Mouse (Mus musculus) liver, adult 2 months (tissue): Measurements from ENCODE around the gene Map2k5. TPM values are rescaled to one million over a fixed set of nuclear protein-coding genes. Genes with fewer than 3 reads are reported as not detected.

Experiments used
- DNase-seq: peaks from one replicate; pipeline ENCODE4 v3.0.0-alpha.2; 2011; ENCODE audit warnings: low read depth, low spot score; ENCODE audit errors: extremely low read depth
- H3K27ac ChIP-seq: fragments of 200-500 bp; replicated peaks from 2 replicates; pipeline ENCODE4 v1.5.1; 2012; ENCODE audit warnings: low read depth, mild to moderate bottlenecking, control low read depth, inconsistent platforms, low read length; ENCODE audit not compliant: insufficient read depth
- H3K27me3 ChIP-seq: fragments of 200-500 bp; 2 replicates; pipeline ENCODE4 v1.6.1; 2012; ENCODE audit warnings: mild to moderate bottlenecking, moderate library complexity, low read length, inconsistent platforms; ENCODE audit not compliant: control insufficient read depth, insufficient read depth
- H3K36me3 ChIP-seq: fragments of 200-500 bp; 2 replicates; pipeline ENCODE4 v1.6.1; 2012; ENCODE audit warnings: low read length, inconsistent platforms; ENCODE audit not compliant: control insufficient read depth, insufficient read depth
- H3K4me1 ChIP-seq: fragments of 200-500 bp; 2 replicates; pipeline ENCODE4 v1.6.1; 2011; ENCODE audit warnings: low read length; ENCODE audit not compliant: control insufficient read depth, insufficient read depth
- H3K4me3 ChIP-seq: fragments of 200-500 bp; 2 replicates; pipeline ENCODE4 v1.5.1; 2011; ENCODE audit warnings: low read depth, mild to moderate bottlenecking, control low read depth, low read length, moderate library complexity; ENCODE audit not compliant: insufficient read depth
- H3K79me2 ChIP-seq: fragments of 200-500 bp; 2 replicates; pipeline ENCODE4 v1.6.1; 2012; ENCODE audit warnings: inconsistent platforms, mild to moderate bottlenecking, low read length, moderate library complexity; ENCODE audit not compliant: control insufficient read depth, insufficient read depth
- H3K9ac ChIP-seq: fragments of 200-500 bp; 2 replicates; pipeline ENCODE4 v1.6.1; 2012; ENCODE audit warnings: low read depth, mild to moderate bottlenecking, control low read depth, inconsistent platforms, low read length
- CTCF ChIP-seq: fragments of 200-500 bp; IDR thresholded peaks from 2 replicates; pipeline ENCODE4 v1.5.1; 2011; ENCODE audit warnings: low read depth, low read length, control low read depth
- POLR2A ChIP-seq: fragments of 200-500 bp; IDR thresholded peaks from 2 replicates; pipeline ENCODE4 v1.6.1; 2011; ENCODE audit warnings: low read length, control low read depth; ENCODE audit not compliant: insufficient read depth; ENCODE audit errors: extremely low read depth
- WGBS: fragments of 180-500 bp; shearing (Covaris S2); methylation state at CpG from one replicate; pipeline ENCODE4 v1.1.7; 2018; 5-methylcytosine and 5-hydroxymethylcytosine counted together
- polyA plus RNA-seq: library from polyadenylated mRNA; depleted of rRNA; stranded (reverse); fragments of >200 nt; gene quantifications from 2 replicates; pipeline ENCODE4 v1.2.3, GENCODE M21; 2012
- total RNA-seq: library from RNA; depleted of rRNA; stranded (reverse); fragments of >200 nt; gene quantifications from 2 replicates; pipeline ENCODE4 v1.2.3, GENCODE M21; 2014

Map2k5 gene
- total and polyA plus RNA-seq, 2 experiments, result 13.3 to 32.2 TPM

GRCm38 (mm10) chr9:63257739-63258138 is 120.0 kb downstream of the Map2k5 start:
- TF ChIP-seq CTCF (no peak), POLR2A (no peak)
- Histone ChIP-seq H3K27ac (no peak overlapping the region), H3K36me3 (peaks cover 22% of the 10 kb centered on the region; the same call in 1 of the 2 replicates), H3K79me2 (no peaks in the 10 kb centered on the region), H3K4me3 (no peak overlapping the region), H3K9ac (no peak overlapping the region), H3K27me3 (no peaks in the 10 kb centered on the region), H3K4me1 (no peaks in the 10 kb centered on the region)
- WGBS, result 91% methylated on average over 4 of the region's 4 CpGs
- DNase-seq, result no peak

- TF ChIP-seq POLR2A (no peak), CTCF (no peak)
- WGBS, result 96% methylated on average over 19 of the region's 19 CpGs
Measured at GRCm38 (mm10) chr9:63250841-63251626, 126.7 kb downstream of the Map2k5 start.

GRCm38 (mm10) chr9:63248095-63248787 is 129.5 kb downstream of the Map2k5 start:
- Histone ChIP-seq H3K9ac (no peak overlapping the region), H3K27me3 (no peaks in the 10 kb centered on the region), H3K36me3 (peaks cover 12% of the 10 kb centered on the region; the same call in 1 of the 2 replicates), H3K4me1 (no peaks in the 10 kb centered on the region), H3K27ac (no peak overlapping the region), H3K4me3 (no peak overlapping the region), H3K79me2 (no peaks in the 10 kb centered on the region)
- no peak for DNase-seq
- TF ChIP-seq CTCF (no peak), POLR2A (no peak)

More at GRCm38 (mm10) chr9:63250841-63251626, 126.7 kb downstream of the Map2k5 start:
- no peaks in the 10 kb centered on the region for H3K27me3 ChIP-seq
- DNase-seq, result no peak
- no peaks in the 10 kb centered on the region for H3K79me2 ChIP-seq
- H3K9ac ChIP-seq, result no peak overlapping the region
- H3K27ac ChIP-seq, result no peak overlapping the region
- H3K4me1 ChIP-seq, result no peaks in the 10 kb centered on the region
- H3K36me3 ChIP-seq, result peaks cover 14% of the 10 kb centered on the region; the same call in 1 of the 2 replicates
- no peak overlapping the region for H3K4me3 ChIP-seq

GRCm38 (mm10) chr9:63246568-63247169 is 131.0 kb downstream of the Map2k5 start:
- WGBS, result 81% methylated on average over 5 of the region's 5 CpGs
- Histone ChIP-seq H3K79me2 (no peaks in the 10 kb centered on the region), H3K4me1 (no peaks in the 10 kb centered on the region), H3K27ac (no peak overlapping the region), H3K4me3 (no peak overlapping the region), H3K36me3 (peaks cover 18% of the 10 kb centered on the region; the same call in 1 of the 2 replicates), H3K27me3 (no peaks in the 10 kb centered on the region), H3K9ac (no peak overlapping the region)
- TF ChIP-seq POLR2A (no peak), CTCF (no peak)
- no peak for DNase-seq

GRCm38 (mm10) chr9:63241961-63242360 is 135.7 kb downstream of the Map2k5 start:
- Histone ChIP-seq H3K4me3 (no peak overlapping the region), H3K36me3 (peaks cover 18% of the 10 kb centered on the region; the same call in 1 of the 2 replicates), H3K27me3 (no peaks in the 10 kb centered on the region), H3K9ac (no peak overlapping the region), H3K27ac (no peak overlapping the region), H3K4me1 (no peaks in the 10 kb centered on the region), H3K79me2 (no peaks in the 10 kb centered on the region)
- no peak for DNase-seq
- WGBS, result 91% methylated on average over 6 of the region's 6 CpGs
- TF ChIP-seq POLR2A, result no peak
- TF ChIP-seq CTCF, result no peak

- Histone ChIP-seq H3K9ac (no peak overlapping the region), H3K79me2 (no peaks in the 10 kb centered on the region), H3K36me3 (peaks cover 18% of the 10 kb centered on the region; the same call in 1 of the 2 replicates), H3K4me1 (no peaks in the 10 kb centered on the region), H3K4me3 (no peak overlapping the region), H3K27me3 (no peaks in the 10 kb centered on the region), H3K27ac (no peak overlapping the region)
- no peak for DNase-seq
- TF ChIP-seq CTCF (no peak), POLR2A (no peak)
- 83% methylated on average over 8 of the region's 8 CpGs for WGBS
Measured at GRCm38 (mm10) chr9:63241241-63241640, 136.5 kb downstream of the Map2k5 start.
